Mouse (Mus musculus): ENCODE results near the gene Galnt14. TPM values are rescaled to one million over a fixed set of nuclear protein-coding genes. Genes with fewer than 3 reads are reported as not detected.

The Galnt14 gene
- total RNA-seq, 2 experiments from 2014 or later, result not detected

GRCm38 (mm10) chr17:73453646-73454045, 256.6 kb downstream of the Galnt14 start:
- DNase-seq, result no peak
- no peak for TF ChIP-seq CTCF (IDR thresholded peaks at IDR 0.05)
- no peak overlapping the region for H3K27ac ChIP-seq
- intact Hi-C loops (cut with DNase I), result no loop called here
- no peak overlapping the region for H3K4me3 ChIP-seq

- Histone ChIP-seq H3K27ac (no peak overlapping the region), H3K4me3 (no peak overlapping the region)
- intact Hi-C loops (cut with DNase I), result no loop called here
- TF ChIP-seq CTCF (IDR thresholded peaks at IDR 0.05), result no peak
- DNase-seq, result no peak
These were observed 258.0 kb downstream of the Galnt14 start for GRCm38 (mm10) chr17:73452151-73452760.

- no peak for TF ChIP-seq CTCF (IDR thresholded peaks at IDR 0.05)
- H3K4me3 ChIP-seq, result no peak overlapping the region
- no peak overlapping the region for H3K27ac ChIP-seq
- DNase-seq, result no peak
- intact Hi-C loops (cut with DNase I), result no loop called here
These were observed 261.1 kb downstream of the Galnt14 start for GRCm38 (mm10) chr17:73449104-73449503.

Other genes with a start within 250 kb of the Galnt14 start
- 1 to 10 TPM; 3.4 to 5.9 TPM for gene Ehd3, start 93.7 kb upstream of the Galnt14 start, total RNA-seq (2021)
- gene Xdh, start 239.7 kb upstream of the Galnt14 start, total RNA-seq (2021), result 10 to 100 TPM; 54.9 to 72.1 TPM